Mouse (Mus musculus) mesoderm, embryonic 11.5 days (tissue): ENCODE results near the gene Selenop.

ENCODE experiments used
- DNase-seq: peaks from one replicate; pipeline ENCODE4 v3.0.0-alpha.2; 2012; ENCODE audit warnings: low read depth, low spot score

The Selenop gene

DNA sequence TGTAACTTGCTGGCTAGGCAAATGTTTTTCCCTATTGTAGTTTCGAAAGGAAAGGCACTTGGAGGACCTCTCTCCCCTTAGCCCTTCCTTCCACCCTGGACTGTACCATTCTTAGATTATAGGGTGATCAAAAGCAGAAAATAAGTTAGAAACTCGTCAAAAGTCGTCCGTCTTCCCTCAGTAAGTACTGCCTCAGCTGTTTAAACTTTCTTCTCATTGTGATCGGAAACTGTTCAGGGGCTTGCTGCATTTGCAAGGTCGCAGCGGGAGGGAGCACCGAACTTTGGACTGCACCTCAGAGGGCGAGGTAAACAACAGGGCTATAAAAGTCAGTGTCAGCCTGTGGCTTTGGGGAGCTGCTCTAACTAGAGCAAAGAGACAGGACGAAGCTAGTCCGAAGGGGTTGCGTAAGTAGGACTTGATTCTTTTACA, 2.3 kb downstream of the Selenop start:
- DNase-seq, result peak; percentile 69

DNA sequence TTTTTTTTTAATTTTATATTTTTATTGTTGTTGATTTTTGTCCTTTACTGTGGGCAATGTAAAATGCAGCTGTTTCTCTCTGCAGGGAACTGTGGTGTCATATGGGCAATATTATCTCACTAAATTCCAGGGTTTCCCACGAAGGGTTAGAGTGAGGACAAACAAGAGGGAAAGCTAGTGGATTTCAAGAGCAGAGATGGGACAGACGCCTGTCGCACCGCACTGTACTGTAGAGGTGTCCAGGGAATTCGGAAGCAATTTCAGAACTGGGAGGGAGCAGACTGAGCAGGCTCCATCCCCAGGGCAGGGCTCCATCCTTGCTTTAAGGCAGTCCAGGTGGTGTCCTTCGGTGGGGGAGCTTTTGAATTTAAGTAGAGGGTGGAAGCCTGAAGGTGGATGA, 2.9 kb downstream of the Selenop start:
- DNase-seq, result peak; percentile 9

DNA sequence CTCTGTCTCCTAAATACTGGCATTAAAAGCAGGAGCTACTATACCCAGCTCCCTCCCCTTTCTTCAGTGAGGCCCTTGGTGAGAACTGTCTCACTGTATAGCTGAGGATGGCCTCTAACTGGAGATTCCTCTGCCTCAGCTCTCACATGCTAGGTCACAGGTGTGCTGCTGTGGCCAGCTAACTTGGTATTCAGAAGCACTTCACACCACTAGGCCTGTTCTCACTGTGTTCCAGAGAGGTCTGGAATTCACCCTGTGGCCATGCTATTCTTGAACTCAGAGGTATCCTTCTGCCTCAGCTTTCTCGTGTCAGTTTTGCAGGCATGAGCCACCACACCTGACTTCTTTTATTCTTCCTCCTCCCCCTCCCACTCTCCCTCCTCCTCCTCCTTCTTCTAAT, 4.8 kb downstream of the Selenop start:
- no peak for DNase-seq

DNA sequence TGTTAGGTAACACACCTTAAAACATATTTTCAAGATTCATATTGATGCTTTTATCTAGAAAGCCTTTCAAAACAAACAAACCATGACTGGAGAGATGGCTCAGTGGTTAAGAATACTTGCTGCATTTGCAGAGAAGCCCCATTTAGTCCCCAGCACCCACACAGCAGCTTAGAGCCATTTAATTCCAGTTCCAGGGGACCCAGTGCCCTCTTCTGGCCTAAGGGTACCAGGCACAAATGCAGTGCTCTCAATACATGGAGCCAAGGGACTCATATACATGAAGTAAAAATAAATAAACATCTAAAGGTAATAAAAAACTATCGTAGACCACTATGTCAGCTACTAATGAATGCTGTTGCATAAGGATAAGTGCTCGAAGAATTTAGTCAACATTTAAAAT, 9.0 kb downstream of the Selenop start:
- no peak for DNase-seq

DNA sequence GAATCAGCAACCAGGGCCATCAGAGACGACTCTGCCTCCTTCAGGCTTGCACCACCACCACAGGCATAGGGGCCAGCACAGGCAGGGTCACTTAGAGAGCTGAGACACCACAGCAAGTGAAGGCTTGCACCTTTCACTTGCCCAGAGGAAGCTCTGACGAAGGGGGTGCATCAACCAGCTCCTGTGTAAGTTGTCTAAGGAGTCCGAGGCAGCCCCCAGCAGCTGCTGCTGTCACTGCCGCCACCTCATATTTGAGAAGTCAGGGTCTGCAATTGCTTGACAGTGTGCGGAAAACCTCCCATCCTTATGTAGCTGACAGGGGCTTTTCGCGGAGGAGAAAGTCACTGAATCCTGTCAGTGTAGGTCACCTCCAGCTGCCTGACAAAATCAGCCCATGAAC, 10.9 kb downstream of the Selenop start:
- DNase-seq, result no peak

DNA sequence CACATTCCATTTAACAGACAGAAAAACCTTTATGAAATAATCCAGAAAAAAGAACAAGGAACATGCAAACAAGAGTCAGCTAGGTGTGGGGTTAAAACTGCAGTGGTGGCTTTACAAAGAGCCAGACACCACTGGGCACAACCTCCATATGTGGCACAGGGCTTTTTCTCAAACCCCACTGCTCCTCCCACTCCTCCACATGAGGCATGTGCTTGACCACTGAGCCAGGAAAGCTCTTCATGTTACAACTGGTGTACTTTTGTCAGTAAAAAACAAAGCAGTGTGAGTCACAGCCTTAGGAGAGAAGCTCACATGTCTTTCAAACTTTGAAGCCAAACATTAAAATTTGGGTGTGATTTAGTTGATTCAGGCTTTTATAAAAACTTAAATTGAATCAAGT, 12.9 kb downstream of the Selenop start:
- no peak for DNase-seq

DNA sequence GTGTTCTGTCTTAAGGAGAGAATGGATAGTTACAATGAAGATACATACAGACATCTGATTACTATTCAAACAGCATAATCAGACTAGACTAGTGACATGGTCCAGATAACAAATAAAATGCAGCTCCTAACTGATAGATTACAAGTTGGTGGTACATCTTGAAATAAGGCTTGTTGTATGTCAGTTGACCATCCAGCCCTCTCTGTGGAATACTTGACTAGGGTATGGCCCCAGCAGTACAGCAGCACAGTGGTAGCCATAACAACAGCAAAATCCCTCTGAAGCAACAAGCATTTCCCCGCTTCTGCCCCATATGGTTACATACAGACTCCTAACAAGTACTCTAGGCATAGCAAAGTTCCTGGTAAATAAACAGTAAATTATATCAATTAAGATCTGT, 13.4 kb downstream of the Selenop start:
- no peak for DNase-seq

DNA sequence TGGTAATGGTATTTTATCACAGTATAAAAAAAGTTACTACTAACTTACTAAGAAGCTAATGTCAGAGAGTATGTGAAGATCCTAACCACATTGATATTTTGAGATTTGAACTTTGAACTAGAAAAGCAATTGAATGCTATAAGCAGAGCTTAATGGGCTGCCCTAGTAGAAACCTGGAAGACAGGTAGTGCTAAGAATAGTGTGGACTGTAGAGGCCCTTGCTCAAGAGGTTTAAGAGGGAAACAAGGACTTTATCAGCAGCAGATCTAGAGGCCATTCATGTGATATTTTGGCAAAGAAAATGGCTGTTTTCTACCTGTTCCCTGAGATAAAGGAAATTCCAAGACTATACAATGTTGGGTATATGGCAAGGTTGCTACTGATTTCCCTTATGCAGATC, 17.7 kb downstream of the Selenop start:
- DNase-seq, result no peak

DNA sequence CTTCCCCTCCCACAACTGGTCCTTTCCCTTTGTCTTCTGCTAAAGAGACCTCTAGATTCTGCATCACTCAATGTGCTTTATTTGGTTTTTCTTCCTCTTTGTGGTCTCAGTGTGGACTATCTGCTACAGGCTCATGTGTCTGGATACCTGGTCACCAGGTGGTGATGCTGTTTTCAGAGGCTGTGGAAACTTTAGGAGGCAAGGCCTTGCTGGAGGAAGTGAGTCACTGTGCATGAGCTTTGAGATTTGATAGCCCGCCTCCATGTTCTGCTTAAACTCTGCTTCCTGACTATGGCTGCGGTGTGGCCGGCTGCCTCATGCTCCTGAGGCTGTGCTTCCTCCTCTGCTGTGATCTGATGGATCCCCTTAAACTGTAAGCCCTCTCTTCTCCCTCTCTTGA, 22.1 kb downstream of the Selenop start:
- DNase-seq, result no peak

DNA sequence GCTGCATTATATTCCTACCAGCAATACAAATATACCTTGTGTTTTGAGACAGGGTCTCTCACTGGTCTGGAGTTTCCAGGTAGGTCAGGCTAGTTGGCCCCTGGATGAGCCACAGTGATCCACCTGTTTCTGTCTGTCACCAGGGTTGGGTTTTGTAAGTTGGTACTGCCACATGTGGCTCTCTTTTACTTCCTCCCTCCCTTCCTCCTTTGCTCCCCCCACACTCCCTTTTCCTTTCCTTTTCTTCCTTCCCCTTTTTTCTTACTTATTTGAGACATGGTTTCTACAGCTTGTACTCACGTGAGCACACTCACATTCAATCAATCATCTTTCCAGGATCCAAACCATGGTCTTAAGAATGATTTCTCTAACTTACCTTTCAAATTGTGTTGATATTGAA, 25.1 kb downstream of the Selenop start:
- DNase-seq, result no peak

DNA sequence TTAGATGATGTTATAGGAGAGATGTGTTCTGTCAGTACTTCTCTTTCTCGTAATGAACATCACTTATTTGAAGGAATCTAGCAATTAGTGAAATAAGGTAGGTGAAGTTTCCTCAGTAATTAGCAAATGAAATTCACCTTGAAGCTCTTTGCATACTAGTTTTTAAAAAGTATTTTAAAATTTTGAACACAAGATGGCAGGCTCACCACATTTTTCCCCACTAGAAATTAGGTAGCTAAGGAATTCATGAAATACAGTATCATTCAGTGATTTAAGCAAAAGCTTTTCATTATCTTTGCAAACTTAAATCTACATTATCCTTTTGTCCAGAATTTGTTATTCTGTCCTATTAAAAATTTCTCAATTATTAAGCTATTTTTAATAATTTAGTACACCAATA, 27.6 kb downstream of the Selenop start:
- no peak for DNase-seq

DNA sequence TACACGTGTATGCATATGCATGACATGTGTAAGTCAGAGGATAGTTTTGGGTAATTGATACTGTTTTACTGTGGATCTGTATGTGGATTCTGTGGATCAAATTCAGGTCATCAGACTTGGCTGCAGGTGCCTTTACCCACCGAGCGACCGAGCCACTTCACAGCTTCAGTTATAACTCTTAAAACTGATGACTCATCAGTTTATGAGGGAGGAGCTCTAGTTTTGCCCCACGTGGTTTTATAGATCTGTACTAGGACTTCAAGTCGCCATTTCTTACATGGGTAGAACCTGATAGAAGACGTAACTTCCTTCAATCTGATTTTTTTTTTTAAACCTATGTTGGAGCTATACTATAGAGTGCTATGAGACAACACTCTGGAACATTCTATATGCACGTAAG, 29.3 kb downstream of the Selenop start:
- no peak for DNase-seq

DNA sequence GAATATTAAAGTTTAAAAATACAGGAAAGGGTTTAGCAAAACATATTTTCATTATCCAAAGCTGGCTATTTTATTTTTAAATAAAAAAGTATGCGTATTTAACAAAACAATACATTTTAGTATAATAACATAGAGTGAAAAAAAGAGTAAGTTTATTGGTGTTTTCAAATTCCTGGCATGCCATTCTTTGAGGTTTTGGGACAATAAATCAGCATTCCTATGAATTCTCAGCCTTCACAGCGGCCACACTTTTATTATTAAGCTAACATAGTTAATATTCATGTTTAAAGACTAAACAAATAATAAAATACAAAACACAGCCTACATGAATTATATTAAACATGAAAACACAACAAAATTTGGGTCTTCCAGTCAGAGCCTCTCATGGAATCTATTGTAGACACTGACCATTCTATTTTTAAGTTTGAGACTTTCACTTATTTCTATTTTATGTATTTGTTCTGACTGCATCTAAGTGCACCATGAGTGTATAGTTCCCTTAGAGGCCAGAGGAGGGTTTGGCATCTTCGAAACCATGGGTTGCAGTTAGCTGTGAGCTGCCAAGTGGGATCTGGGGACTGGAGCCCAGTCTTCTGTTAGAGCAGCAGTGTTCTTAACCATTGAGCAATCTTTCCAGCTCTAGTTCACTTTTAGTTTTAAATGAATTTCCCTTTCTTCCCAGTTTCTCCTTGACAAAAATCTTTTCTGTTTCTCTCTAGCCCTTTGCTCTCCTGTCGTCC, 32.2 kb downstream of the Selenop start:
- DNase-seq, result no peak

DNA sequence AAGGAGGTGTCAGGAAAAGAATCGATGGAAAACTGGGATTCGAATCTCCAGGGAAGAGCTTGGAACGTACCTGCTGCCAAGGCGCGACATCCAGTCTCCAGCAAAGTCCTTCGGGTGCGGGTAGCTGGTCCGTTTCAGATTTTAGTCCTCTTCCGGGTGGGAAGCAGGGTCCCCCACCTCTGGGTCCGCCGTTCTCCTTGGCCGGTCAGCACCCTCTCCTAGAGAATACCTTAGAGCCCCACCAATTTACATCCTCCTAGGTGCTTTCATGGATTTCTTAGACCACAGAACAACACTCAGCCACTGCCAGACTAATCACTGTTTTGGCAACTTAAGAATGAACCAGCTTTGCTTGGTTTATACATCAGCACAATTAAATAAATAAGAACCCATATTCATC, 35.1 kb downstream of the Selenop start, which contains the start of gene Ccdc152:
Gene Ccdc152, minus strand, starts transcription at position 101 of the 400 bp plus-strand sequence.
- DNase-seq, result no peak

DNA sequence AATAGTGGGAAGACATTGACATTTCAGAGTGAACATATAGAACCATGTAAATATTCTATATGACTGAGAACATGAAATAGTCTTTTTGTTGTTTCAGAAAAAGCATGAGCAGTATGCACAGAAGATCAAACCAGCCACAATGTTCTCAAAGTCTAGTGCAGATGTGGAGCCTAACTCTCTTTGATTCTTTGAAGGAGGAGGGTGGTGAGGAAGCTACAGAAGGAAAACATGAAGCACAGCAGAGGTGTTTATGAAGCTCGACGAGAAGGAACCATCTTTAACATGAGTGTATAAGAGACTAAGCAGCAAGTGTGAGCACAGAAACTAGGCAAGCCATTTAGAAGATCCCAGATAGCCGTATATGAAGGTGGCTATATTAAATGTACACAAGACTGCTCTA, 41.5 kb downstream of the Selenop start:
- DNase-seq, result no peak

DNA sequence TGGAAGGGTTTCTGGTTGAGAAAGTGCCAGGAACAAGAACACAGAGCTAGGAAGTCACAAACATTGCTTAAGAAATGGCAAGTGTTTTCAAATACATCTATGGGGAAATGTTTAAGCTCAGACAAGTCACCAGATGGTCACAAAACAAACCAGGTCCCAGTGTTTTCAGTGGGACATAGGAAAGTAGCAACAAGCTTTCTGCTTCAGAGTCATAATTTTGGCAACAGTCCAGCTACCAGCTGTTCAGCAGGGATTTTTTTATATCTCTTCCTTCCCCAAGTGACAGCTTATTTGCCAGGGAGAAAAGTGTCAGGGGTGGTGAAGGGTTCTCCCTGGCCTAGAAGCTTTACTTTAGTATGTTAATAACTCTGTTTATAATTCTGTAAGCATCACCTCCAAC, 44.6 kb downstream of the Selenop start:
- no peak for DNase-seq

DNA sequence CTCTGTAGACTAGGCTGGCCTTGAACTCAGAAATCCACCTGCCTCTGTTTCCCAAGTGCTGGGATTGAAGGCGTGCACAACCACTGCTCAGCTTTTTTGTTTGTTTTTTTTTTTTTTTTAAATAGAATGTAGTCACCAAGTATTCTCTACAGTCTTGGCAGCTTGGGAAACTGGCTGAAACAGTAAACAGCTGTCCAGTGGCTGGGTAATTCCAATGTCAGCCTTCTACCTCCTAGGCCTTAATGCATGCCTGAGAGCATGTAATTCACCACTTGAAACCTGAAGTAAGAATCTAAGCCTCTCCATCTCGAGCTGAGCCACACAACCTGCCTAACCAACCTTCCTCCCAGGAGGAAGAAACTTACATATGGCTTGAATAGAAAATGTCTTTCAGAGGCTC, 48.3 kb downstream of the Selenop start:
- no peak for DNase-seq

DNA sequence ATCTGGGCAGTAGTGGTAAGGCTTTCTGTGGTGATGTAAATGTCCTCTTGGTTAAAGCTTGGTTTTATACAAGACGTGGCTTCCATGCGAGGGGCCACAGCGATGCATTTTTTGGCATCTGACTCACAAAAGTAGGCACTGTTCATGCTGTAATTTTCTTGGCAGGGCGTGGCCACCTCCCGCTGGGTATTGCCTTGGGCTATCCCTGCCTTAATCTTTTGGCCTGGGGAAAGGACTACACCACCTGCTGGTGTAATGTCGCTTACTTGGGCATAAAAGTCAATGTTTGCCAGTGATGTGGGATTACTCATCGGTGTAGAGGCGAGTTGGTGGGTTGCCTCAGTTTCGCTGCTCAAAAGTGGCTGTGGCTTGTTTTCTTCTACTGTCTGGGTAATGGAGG, 51.6 kb downstream of the Selenop start:
- DNase-seq, result no peak

DNA sequence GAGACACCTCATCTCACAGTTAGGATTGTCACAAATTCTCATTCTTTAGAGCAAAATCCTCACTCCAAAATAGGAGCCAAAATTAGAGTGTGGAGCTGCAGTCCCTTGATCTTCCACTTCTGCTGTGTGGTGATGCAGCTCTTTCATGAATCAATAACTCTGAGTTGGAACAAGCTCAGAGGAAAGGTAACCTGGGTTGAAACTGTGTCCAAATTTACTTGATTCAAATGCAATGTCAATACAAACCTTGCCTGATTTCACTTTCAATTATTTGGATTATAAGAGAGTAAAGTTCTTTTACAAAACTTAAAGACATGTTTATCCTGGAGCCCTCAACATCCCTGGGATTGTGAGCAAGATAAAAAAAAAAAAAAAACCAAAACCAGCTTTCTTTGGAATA, 54.7 kb downstream of the Selenop start:
- DNase-seq, result no peak
